Mouse (Mus musculus) MEL-GATA-1-ER (cell line): Measurements from ENCODE around the gene Olfr895.

Experiments
- DNase-seq: peaks from one replicate; pipeline ENCODE4 v3.0.0-alpha.2; 2012; ENCODE audit warnings: low read depth; ENCODE audit errors: extremely low read depth

The Olfr895 gene

GRCm38 (mm10) chr9:38267551-38267950, at the start of gene Olfr895:
Gene Olfr895, plus strand, starts transcription at chr9:38267851.
- DNase-seq = no peak

- no peak for DNase-seq
Measured at GRCm38 (mm10) chr9:38252474-38252873, 15.2 kb upstream of the Olfr895 start, which contains the start of gene Olfr143. Gene Olfr143, plus strand, starts transcription at chr9:38252774.

- DNase-seq = no peak
Measured at GRCm38 (mm10) chr9:38290807-38291206, 23.2 kb downstream of the Olfr895 start, which contains the start of gene Olfr896-ps1. Gene Olfr896-ps1, plus strand, starts transcription at chr9:38291107.
